Mouse (Mus musculus) bone marrow macrophage, adult 2 months (primary cell): Measurements from ENCODE around the gene Metap1.

Experiments used
- CTCF ChIP-seq: IDR thresholded peaks from 2 replicates; pipeline ENCODE4 v1.5.1; 2012; ENCODE audit warnings: low read depth, mild to moderate bottlenecking, low read length, moderate library complexity
- POLR2A ChIP-seq: IDR thresholded peaks from 2 replicates; pipeline ENCODE4 v1.6.1; 2012; ENCODE audit warnings: mild to moderate bottlenecking, low read depth, low read length, borderline replicate concordance

DNA sequence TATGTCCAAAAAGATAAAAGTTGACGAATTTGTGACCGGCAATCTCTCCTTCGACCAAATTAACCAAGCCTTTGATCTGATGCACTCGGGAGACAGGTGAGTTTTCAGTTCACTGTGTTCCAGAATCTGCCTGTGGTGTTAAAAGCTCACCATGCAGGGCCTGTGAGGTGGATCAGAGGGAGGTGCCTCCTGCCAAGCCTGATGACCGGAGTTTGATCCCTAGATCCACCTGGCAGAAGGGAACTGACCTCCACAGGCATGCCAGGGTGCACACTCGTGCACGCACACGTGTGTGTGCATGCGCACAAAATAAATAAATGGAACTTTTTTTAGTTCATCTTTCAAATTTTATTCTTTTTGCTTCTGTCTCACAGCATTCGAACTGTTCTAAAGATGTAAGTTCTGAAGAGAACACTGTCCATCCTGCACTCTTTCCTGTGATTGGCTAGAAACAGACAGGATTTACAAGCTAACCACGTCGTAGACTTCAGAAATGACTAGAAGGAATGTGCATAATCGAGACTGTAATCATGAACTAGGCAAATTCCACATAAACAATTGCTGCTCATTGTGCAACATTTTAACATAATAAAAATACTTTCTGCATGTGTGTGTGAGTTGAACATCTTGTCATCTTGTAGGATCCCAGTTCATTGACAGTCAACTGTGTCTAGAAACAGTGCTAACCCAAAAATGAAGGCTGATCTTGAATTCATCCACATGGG lies 34.4 kb downstream of the Metap1 start:
- no peak for TF ChIP-seq CTCF
- no peak for TF ChIP-seq POLR2A
